Mouse (Mus musculus): ENCODE data around the gene Hoxd8.

GRCm38 (mm10) chr2:74730331-74730730, 25.9 kb downstream of the Hoxd8 start:
- TF ChIP-seq POLR2A (IDR thresholded peaks at IDR 0.05; ENCODE audit: extremely low read depth, insufficient read depth, low read length), result no peak
- TF ChIP-seq CTCF (IDR thresholded peaks at IDR 0.05; ENCODE audit: low read depth, low read length), result no peak

All from liver, adult 2 months (tissue).